Mouse (Mus musculus): ENCODE results near the gene Ascl2. TPM values are rescaled to one million over a fixed set of nuclear protein-coding genes. Genes with fewer than 3 reads are reported as not detected.
A peak's percentile ranks its signal among the peaks of the same experiment; 100 is the strongest.

Gene Ascl2
- polyA plus RNA-seq, 1 experiment from 2014 or later, result 0.12 TPM

- Histone ChIP-seq H3K4me3 (ENCODE audit: low read depth, low read length) (no peak overlapping the region), H3K27ac (ENCODE audit: low read depth, low read length) (no peak overlapping the region), H3K27me3 (ENCODE audit: control insufficient read depth, insufficient read depth, low read length) (no peaks in the 10 kb centered on the region), H3K9me3 (ENCODE audit: control insufficient read depth, low read length) (no peaks in the 10 kb centered on the region), H3K4me2 (ENCODE audit: low read depth, low read length, severe bottlenecking) (no peak overlapping the region), H3K9ac (ENCODE audit: low read length) (no peak overlapping the region), H3K36me3 (ENCODE audit: control insufficient read depth, insufficient read depth, low read length) (no peaks in the 10 kb centered on the region), H3K4me1 (replicated peaks; ENCODE audit: control insufficient read depth, insufficient read depth, low read length) (no peaks in the 10 kb centered on the region)
- ATAC-seq (replicated peaks; ENCODE audit: low FRiP score) (no peak), DNase-seq (ENCODE audit: low spot score) (no peak)
These were observed 31.4 kb downstream of the Ascl2 start for GRCm38 (mm10) chr7:142937631-142938030.

- H3K4me3 ChIP-seq (ENCODE audit: low read depth, low read length), result no peak overlapping the region
- H3K27me3 ChIP-seq (ENCODE audit: control insufficient read depth, insufficient read depth, low read length), result no peaks in the 10 kb centered on the region
- H3K27ac ChIP-seq (ENCODE audit: low read depth, low read length), result no peak overlapping the region
- WGBS, result 87% methylated on average over 14 of the region's 14 CpGs
- DNase-seq (ENCODE audit: low spot score), result no peak
- no peak overlapping the region for H3K4me2 ChIP-seq (ENCODE audit: low read depth, low read length, severe bottlenecking)
- no peaks in the 10 kb centered on the region for H3K36me3 ChIP-seq (ENCODE audit: control insufficient read depth, insufficient read depth, low read length)
- no peaks in the 10 kb centered on the region for H3K9me3 ChIP-seq (ENCODE audit: control insufficient read depth, low read length)
- no peak overlapping the region for H3K9ac ChIP-seq (ENCODE audit: low read length)
- no peak for ATAC-seq (replicated peaks; ENCODE audit: low FRiP score)
- H3K4me1 ChIP-seq (replicated peaks; ENCODE audit: control insufficient read depth, insufficient read depth, low read length), result no peaks in the 10 kb centered on the region
These were observed 33.4 kb downstream of the Ascl2 start for GRCm38 (mm10) chr7:142935708-142936107.

GRCm38 (mm10) chr7:142932469-142932868 lies 36.6 kb downstream of the Ascl2 start:
- Histone ChIP-seq H3K9ac (ENCODE audit: low read length) (no peak overlapping the region), H3K4me1 (replicated peaks; ENCODE audit: control insufficient read depth, insufficient read depth, low read length) (no peaks in the 10 kb centered on the region), H3K27me3 (ENCODE audit: control insufficient read depth, insufficient read depth, low read length) (no peaks in the 10 kb centered on the region), H3K27ac (ENCODE audit: low read depth, low read length) (no peak overlapping the region), H3K4me2 (ENCODE audit: low read depth, low read length, severe bottlenecking) (no peak overlapping the region), H3K9me3 (ENCODE audit: control insufficient read depth, low read length) (no peaks in the 10 kb centered on the region), H3K36me3 (ENCODE audit: control insufficient read depth, insufficient read depth, low read length) (no peaks in the 10 kb centered on the region), H3K4me3 (ENCODE audit: low read depth, low read length) (no peak overlapping the region)
- WGBS, result 77% methylated on average over 3 of the region's 3 CpGs
- no peak for ATAC-seq (replicated peaks; ENCODE audit: low FRiP score)
- no peak for DNase-seq (ENCODE audit: low spot score)

- Histone ChIP-seq H3K4me1 (replicated peaks; ENCODE audit: control insufficient read depth, insufficient read depth, low read length) (no peaks in the 10 kb centered on the region), H3K9ac (ENCODE audit: low read length) (no peak within 1 kb of the TSS), H3K4me2 (ENCODE audit: low read depth, low read length, severe bottlenecking) (no peak within 1 kb of the TSS), H3K9me3 (ENCODE audit: control insufficient read depth, low read length) (no peaks in the 10 kb centered on the region), H3K4me3 (ENCODE audit: low read depth, low read length) (no peak within 1 kb of the TSS), H3K27ac (ENCODE audit: low read depth, low read length) (no peak within 1 kb of the TSS), H3K27me3 (ENCODE audit: control insufficient read depth, insufficient read depth, low read length) (no peaks in the 10 kb centered on the region), H3K36me3 (ENCODE audit: control insufficient read depth, insufficient read depth, low read length) (no peaks in the 10 kb centered on the region)
- WGBS, result 82% methylated on average over 3 of the region's 3 CpGs
- ATAC-seq (replicated peaks; ENCODE audit: low FRiP score) (no peak), DNase-seq (ENCODE audit: low spot score) (no peak)
These were observed 38.0 kb downstream of the Ascl2 start, which contains the start of gene Th for GRCm38 (mm10) chr7:142931028-142931427. Gene Th, minus strand, starts transcription at chr7:142931128.

- H3K36me3 ChIP-seq (ENCODE audit: control insufficient read depth, insufficient read depth, low read length), result no peaks in the 10 kb centered on the region
- DNase-seq (ENCODE audit: low spot score) (no peak), ATAC-seq (replicated peaks; ENCODE audit: low FRiP score) (no peak)
- WGBS, result 93% methylated on average over 2 of the region's 2 CpGs
- no peaks in the 10 kb centered on the region for H3K9me3 ChIP-seq (ENCODE audit: control insufficient read depth, low read length)
- no peaks in the 10 kb centered on the region for H3K27me3 ChIP-seq (ENCODE audit: control insufficient read depth, insufficient read depth, low read length)
- no peaks in the 10 kb centered on the region for H3K4me1 ChIP-seq (replicated peaks; ENCODE audit: control insufficient read depth, insufficient read depth, low read length)
- no peak overlapping the region for H3K4me2 ChIP-seq (ENCODE audit: low read depth, low read length, severe bottlenecking)
- H3K9ac ChIP-seq (ENCODE audit: low read length), result no peak overlapping the region
- no peak overlapping the region for H3K4me3 ChIP-seq (ENCODE audit: low read depth, low read length)
- H3K27ac ChIP-seq (ENCODE audit: low read depth, low read length), result no peak overlapping the region
These were observed 39.5 kb downstream of the Ascl2 start for GRCm38 (mm10) chr7:142929516-142929915.

- Histone ChIP-seq H3K4me1 (replicated peaks; ENCODE audit: control insufficient read depth, insufficient read depth, low read length) (no peaks in the 10 kb centered on the region), H3K4me3 (ENCODE audit: low read depth, low read length) (no peak overlapping the region), H3K9me3 (ENCODE audit: control insufficient read depth, low read length) (no peaks in the 10 kb centered on the region), H3K27ac (ENCODE audit: low read depth, low read length) (no peak overlapping the region), H3K36me3 (ENCODE audit: control insufficient read depth, insufficient read depth, low read length) (no peaks in the 10 kb centered on the region), H3K27me3 (ENCODE audit: control insufficient read depth, insufficient read depth, low read length) (no peaks in the 10 kb centered on the region), H3K9ac (ENCODE audit: low read length) (no peak overlapping the region), H3K4me2 (ENCODE audit: low read depth, low read length, severe bottlenecking) (no peak overlapping the region)
- DNase-seq (ENCODE audit: low spot score) (no peak), ATAC-seq (replicated peaks; ENCODE audit: low FRiP score) (no peak)
- WGBS, result 90% methylated on average over 8 of the region's 8 CpGs
These were observed 41.8 kb downstream of the Ascl2 start for GRCm38 (mm10) chr7:142927293-142927692.

- Histone ChIP-seq H3K4me3 (ENCODE audit: low read depth, low read length) (no peak overlapping the region), H3K4me1 (replicated peaks; ENCODE audit: control insufficient read depth, insufficient read depth, low read length) (no peaks in the 10 kb centered on the region), H3K9ac (ENCODE audit: low read length) (no peak overlapping the region), H3K4me2 (ENCODE audit: low read depth, low read length, severe bottlenecking) (no peak overlapping the region), H3K9me3 (ENCODE audit: control insufficient read depth, low read length) (no peaks in the 10 kb centered on the region), H3K27ac (ENCODE audit: low read depth, low read length) (no peak overlapping the region), H3K36me3 (ENCODE audit: control insufficient read depth, insufficient read depth, low read length) (no peaks in the 10 kb centered on the region), H3K27me3 (ENCODE audit: control insufficient read depth, insufficient read depth, low read length) (no peaks in the 10 kb centered on the region)
- ATAC-seq (replicated peaks; ENCODE audit: low FRiP score) (peak; percentile 85), DNase-seq (ENCODE audit: low spot score) (peak; percentile 91)
- 32% methylated on average over 8 of the region's 8 CpGs for WGBS
These were observed 50.1 kb downstream of the Ascl2 start for GRCm38 (mm10) chr7:142918641-142919628.

GRCm38 (mm10) chr7:142917659-142918058 lies 51.4 kb downstream of the Ascl2 start:
- H3K9me3 ChIP-seq (ENCODE audit: control insufficient read depth, low read length), result no peaks in the 10 kb centered on the region
- no peak overlapping the region for H3K27ac ChIP-seq (ENCODE audit: low read depth, low read length)
- no peak overlapping the region for H3K9ac ChIP-seq (ENCODE audit: low read length)
- no peaks in the 10 kb centered on the region for H3K4me1 ChIP-seq (replicated peaks; ENCODE audit: control insufficient read depth, insufficient read depth, low read length)
- H3K4me3 ChIP-seq (ENCODE audit: low read depth, low read length), result no peak overlapping the region
- DNase-seq (ENCODE audit: low spot score), result no peak
- no peaks in the 10 kb centered on the region for H3K36me3 ChIP-seq (ENCODE audit: control insufficient read depth, insufficient read depth, low read length)
- no peak for ATAC-seq (replicated peaks; ENCODE audit: low FRiP score)
- H3K4me2 ChIP-seq (ENCODE audit: low read depth, low read length, severe bottlenecking), result no peak overlapping the region
- WGBS, result 81% methylated on average over 5 of the region's 5 CpGs
- H3K27me3 ChIP-seq (ENCODE audit: control insufficient read depth, insufficient read depth, low read length), result no peaks in the 10 kb centered on the region
